Mouse (Mus musculus): ENCODE measurements around the gene Anxa10. TPM values are rescaled to one million over a fixed set of nuclear protein-coding genes. Genes with fewer than 3 reads are reported as not detected.

Gene Anxa10
- not detected for total RNA-seq (2023)

DNA sequence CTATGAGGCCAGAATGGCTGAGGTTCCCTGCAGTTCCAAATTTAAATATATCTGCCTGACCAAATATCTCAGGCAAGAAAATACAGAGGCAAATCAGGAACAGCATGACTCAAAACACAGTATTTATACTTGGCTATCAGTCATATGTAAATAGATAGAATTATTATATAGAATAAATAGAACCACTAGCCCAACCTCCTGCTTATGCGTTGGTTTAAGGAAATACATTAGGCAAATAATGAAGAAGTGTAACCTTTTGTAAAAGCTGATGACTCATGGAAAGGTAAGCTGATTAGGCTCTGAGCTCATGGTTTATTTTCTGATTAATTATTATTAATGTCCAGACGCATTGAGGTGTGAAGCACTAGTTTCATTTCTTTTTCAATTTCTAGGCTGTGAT, at the start of gene Anxa10:
Anxa10 (minus strand) TSS at position 53 of the 400 bp plus-strand sequence.

Other genes with a start within 250 kb of the Anxa10 start
- under 1 TPM; 0.66 to 0.87 TPM for gene Palld, start 220.5 kb downstream of the Anxa10 start, total RNA-seq (2023)
- 10 to 100 TPM; 27.8 to 39.5 TPM for gene Ddx60, start 195.1 kb downstream of the Anxa10 start, total RNA-seq (2023)